Mouse (Mus musculus) C2C12 (cell line): Measurements from ENCODE around the gene Nob1. TPM values are rescaled to one million over a fixed set of nuclear protein-coding genes. Genes with fewer than 3 reads are reported as not detected.

Experiments used
- H3K27me3 ChIP-seq: one replicate; pipeline ENCODE4 v1.6.1; 2011; ENCODE audit not compliant: control insufficient read depth, insufficient read depth, insufficient read length
- H3K36me3 ChIP-seq: one replicate; pipeline ENCODE4 v1.6.1; 2011; ENCODE audit not compliant: control insufficient read depth, insufficient read depth
- H3K4me3 ChIP-seq: one replicate; pipeline ENCODE4 v1.5.1; 2011; ENCODE audit warnings: mild to moderate bottlenecking, control low read depth; ENCODE audit not compliant: poor library complexity, insufficient read depth, severe bottlenecking
- H3K79me2 ChIP-seq: one replicate; pipeline ENCODE4 v1.6.1; 2011; ENCODE audit not compliant: control insufficient read depth, insufficient read depth
- H3K79me3 ChIP-seq: one replicate; pipeline ENCODE4 v1.6.1; 2011; ENCODE audit warnings: low read depth, control low read depth
- H3ac ChIP-seq: one replicate; pipeline ENCODE3; 2011; ENCODE audit warnings: low read depth; ENCODE audit not compliant: control insufficient read depth, insufficient read length
- CEBPB ChIP-seq: IDR thresholded peaks from one replicate; pipeline ENCODE4 v1.6.1; 2011; ENCODE audit warnings: low read depth, mild to moderate bottlenecking, control low read depth, moderate library complexity
- CTCF ChIP-seq: IDR thresholded peaks from one replicate; pipeline ENCODE4 v1.5.1; 2011; ENCODE audit not compliant: control insufficient read depth, insufficient read depth, insufficient read length
- FOSL1 ChIP-seq: IDR thresholded peaks from one replicate; pipeline ENCODE4 v1.8.0; 2011; ENCODE audit warnings: mild to moderate bottlenecking, low read length; ENCODE audit not compliant: poor library complexity, insufficient read depth, severe bottlenecking
- MAX ChIP-seq: IDR thresholded peaks from one replicate; pipeline ENCODE4 v1.6.1; 2011; ENCODE audit warnings: mild to moderate bottlenecking, control low read depth
- MYOD1 ChIP-seq: IDR thresholded peaks from one replicate; pipeline ENCODE4 v1.6.1; 2011; ENCODE audit warnings: low read depth; ENCODE audit not compliant: control insufficient read depth, insufficient read length
- MYOG ChIP-seq: IDR thresholded peaks from one replicate; pipeline ENCODE4 v1.6.1; 2011; ENCODE audit not compliant: control insufficient read depth, insufficient read length; ENCODE audit errors: extremely low read depth
- USF1 ChIP-seq: IDR thresholded peaks from one replicate; pipeline ENCODE4 v1.6.1; 2011; ENCODE audit warnings: low read depth, mild to moderate bottlenecking, control low read depth, moderate library complexity
- polyA plus RNA-seq: library from polyadenylated mRNA; unstranded; fragments of >200 nt; fragmentation: generic; extraction: Trizol; gene quantifications from one replicate; pipeline ENCODE4 v1.2.1, GENCODE M21; 2012; ENCODE audit warnings: missing spikeins

Gene Nob1
- polyA plus RNA-seq, 1 experiment = 94.5 TPM

DNA sequence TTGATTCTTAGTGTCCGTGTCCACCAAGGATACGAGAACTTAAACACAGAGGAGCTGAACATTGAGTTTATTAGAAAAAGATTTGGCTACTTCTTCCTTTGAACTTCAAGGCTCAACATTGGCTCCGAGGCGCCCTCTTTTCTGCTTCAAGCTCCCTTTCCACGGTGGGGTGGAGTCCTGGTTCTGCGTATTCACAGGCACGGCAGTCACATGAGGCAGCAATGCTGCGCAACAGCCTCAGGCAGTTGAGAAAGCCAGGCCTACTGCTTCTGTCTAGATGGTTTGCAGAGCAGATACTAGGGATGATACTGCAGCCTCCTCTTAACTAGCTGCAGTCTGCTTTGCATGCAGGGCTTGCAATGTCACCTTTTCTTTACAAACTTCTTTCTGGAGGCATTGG lies 12.3 kb downstream of the Nob1 start:
- peaks cover 94% of the 10 kb centered on the region for H3K36me3 ChIP-seq
- no peak overlapping the region for H3K4me3 ChIP-seq
- peaks cover 26% of the 10 kb centered on the region for H3K79me2 ChIP-seq
- no peaks in the 10 kb centered on the region for H3K27me3 ChIP-seq
- TF ChIP-seq MAX (no peak), MYOD1 (no peak), CTCF (no peak), USF1 (no peak), FOSL1 (no peak), CEBPB (no peak), MYOG (no peak)
- H3K79me3 ChIP-seq = peaks cover 3% of the 10 kb centered on the region
- no peak overlapping the region for H3ac ChIP-seq

DNA sequence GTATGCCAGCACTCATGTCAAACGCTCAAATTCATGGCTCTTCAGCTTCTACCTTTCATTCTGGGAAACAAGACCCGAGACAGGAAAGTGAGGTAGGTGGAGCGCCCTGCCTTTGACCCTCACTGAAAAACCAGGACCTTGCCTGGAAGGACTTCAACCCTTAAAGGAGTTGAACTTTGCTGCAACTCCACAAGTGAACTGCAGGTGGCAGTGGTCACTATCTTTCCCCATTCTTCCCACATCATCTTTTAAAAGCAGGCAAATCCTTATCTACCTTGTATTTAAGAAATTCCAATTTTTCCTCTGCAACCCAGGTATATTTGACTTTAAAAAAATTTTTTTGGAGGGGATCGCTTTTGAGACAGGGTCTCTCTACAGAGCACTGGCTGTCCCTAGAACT lies 13.5 kb downstream of the Nob1 start:
- Histone ChIP-seq H3ac (no peak overlapping the region), H3K27me3 (no peaks in the 10 kb centered on the region), H3K79me2 (peaks cover 24% of the 10 kb centered on the region), H3K4me3 (no peak overlapping the region), H3K36me3 (peaks cover 83% of the 10 kb centered on the region), H3K79me3 (peaks cover 3% of the 10 kb centered on the region)
- TF ChIP-seq FOSL1 = no peak
- no peak for TF ChIP-seq CEBPB
- no peak for TF ChIP-seq USF1
- no peak for TF ChIP-seq MAX
- TF ChIP-seq MYOG = no peak

DNA sequence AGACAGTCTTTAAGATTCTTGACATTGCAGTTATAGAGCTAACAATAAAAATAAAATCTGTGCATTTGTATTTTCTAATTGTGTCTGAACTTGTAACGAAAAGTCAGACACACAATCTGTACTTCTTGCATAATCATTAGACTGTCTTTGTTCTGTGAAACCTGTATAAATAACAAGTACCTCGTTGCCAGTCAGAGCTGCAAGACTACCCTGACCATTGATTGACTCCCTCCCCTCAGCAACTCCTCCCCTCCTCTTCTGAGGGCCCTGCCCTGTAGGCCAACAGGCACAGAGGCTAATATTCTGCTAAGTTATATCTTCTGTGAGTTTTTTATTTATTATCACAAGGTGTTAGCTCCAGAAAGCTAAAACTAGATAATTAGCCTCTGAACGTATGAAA lies 18.9 kb downstream of the Nob1 start:
- Histone ChIP-seq H3K36me3 (peaks cover 29% of the 10 kb centered on the region), H3K79me2 (peaks cover 19% of the 10 kb centered on the region), H3K27me3 (no peaks in the 10 kb centered on the region), H3ac (no peak overlapping the region), H3K79me3 (peaks cover 11% of the 10 kb centered on the region), H3K4me3 (no peak overlapping the region)
- no peak for TF ChIP-seq MAX
- TF ChIP-seq FOSL1 = no peak
- TF ChIP-seq CEBPB = no peak
- TF ChIP-seq MYOG = no peak
- no peak for TF ChIP-seq USF1
- TF ChIP-seq CTCF = no peak
- no peak for TF ChIP-seq MYOD1

DNA sequence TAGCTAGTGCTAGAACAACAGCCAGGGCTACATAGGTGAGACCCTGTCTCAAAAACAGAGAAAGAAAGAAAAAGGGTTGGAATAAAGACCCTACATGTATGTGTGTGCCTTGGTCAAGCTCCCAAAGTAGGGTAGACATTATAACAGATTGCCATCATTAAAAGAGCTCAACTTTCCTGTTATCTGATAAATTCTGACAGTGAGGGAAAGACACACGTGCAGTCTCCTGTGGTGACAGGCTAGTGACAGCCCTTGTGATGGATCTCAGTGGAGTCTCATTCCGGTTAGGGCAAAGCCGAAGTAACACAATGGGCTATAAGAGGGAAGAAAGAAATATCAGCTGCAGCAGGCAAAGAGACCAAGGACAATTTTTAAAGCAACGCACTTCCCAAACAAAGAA lies 20.8 kb downstream of the Nob1 start:
- peak overlapping the region; percentile 68 for H3ac ChIP-seq
- TF ChIP-seq MYOG (no peak), CEBPB (no peak), MAX (no peak), CTCF (no peak), USF1 (no peak), MYOD1 (no peak), FOSL1 (no peak)
- no peak overlapping the region for H3K4me3 ChIP-seq
- H3K79me3 ChIP-seq = peaks cover 16% of the 10 kb centered on the region
- H3K27me3 ChIP-seq = no peaks in the 10 kb centered on the region
- peaks cover 10% of the 10 kb centered on the region for H3K36me3 ChIP-seq
- H3K79me2 ChIP-seq = peaks cover 37% of the 10 kb centered on the region

DNA sequence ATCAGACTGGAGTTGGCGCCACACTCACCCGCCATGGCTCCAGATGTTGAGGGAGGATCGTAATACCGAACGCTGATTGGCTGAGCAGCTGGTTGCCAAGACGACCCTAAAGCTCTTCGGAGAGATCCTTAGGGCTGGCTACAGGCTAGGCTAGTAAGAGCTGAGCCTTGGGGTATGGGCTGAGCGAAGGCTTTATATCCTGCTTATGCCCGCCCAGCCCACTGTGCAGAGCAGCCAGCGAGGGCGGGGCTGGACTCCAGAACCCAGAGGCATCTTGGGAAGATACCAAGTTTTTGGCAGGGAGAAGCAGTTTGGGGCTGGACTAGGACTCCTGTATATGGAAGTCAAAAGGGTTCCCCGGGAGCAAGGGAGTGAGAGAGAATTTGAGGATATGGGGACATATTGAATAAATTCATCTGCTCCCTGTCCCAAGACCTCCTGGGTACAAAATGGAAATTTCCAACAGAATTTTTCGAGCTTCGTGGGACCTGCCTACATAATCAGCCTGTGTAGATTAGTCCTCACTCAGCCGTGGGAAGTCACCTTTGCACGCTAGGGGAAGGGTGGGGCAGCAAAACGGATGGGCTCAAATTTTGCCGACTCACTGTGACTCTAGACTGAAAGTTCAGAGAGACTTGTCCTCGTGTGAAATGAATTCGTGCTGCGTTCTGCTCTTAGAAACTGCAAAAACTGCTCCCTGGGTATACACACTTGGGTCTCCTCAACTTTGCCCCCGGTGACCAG lies 21.6 kb downstream of the Nob1 start, which contains the start of gene Nqo1:
TSS of gene Nqo1 (minus strand) at position 169 of the 744 bp plus-strand sequence.
- peaks cover 16% of the 10 kb centered on the region for H3K79me3 ChIP-seq
- no peaks in the 10 kb centered on the region for H3K27me3 ChIP-seq
- TF ChIP-seq MYOD1 = no peak
- no peak for TF ChIP-seq CTCF
- TF ChIP-seq USF1 = no peak
- no peak for TF ChIP-seq CEBPB
- no peak for TF ChIP-seq MYOG
- no peak for TF ChIP-seq FOSL1
- no peak for TF ChIP-seq MAX
- H3K36me3 ChIP-seq = peaks cover 5% of the 10 kb centered on the region
- peaks cover 46% of the 10 kb centered on the region for H3K79me2 ChIP-seq
- peak within 1 kb of the TSS; percentile 68 for H3ac ChIP-seq
- peak within 1 kb of the TSS; percentile 50 for H3K4me3 ChIP-seq

DNA sequence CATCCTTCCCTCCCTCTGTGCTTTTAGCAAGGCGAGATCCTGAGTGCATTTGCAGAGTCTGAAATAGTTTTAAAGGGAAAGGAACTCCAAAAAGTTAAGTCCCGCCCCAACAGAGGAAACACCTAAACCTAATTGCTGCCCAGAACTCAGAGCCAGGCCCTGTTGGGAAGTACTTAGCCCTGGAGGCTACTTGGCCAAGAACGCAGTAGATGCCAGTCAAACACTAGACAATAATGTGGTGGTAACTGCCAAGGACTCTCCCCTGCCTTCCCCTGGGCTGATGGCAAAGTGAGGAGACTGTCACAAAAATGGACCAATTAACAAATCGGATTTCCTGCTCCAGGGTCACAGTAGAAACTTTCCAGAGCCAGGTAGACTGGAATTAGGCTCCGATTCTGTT lies 23.0 kb downstream of the Nob1 start:
- Histone ChIP-seq H3K4me3 (peak overlapping the region; percentile 50), H3ac (peak overlapping the region; percentile 32), H3K79me3 (peaks cover 16% of the 10 kb centered on the region), H3K27me3 (no peaks in the 10 kb centered on the region), H3K79me2 (peaks cover 59% of the 10 kb centered on the region), H3K36me3 (no peaks in the 10 kb centered on the region)
- TF ChIP-seq MYOD1 (no peak), CEBPB (no peak), MYOG (no peak), USF1 (no peak), FOSL1 (no peak), MAX (no peak), CTCF (no peak)
